Mouse (Mus musculus) embryonic fibroblast, embryonic 13.5 days (primary cell): ENCODE results near the gene Nectin2.

ENCODE experiments used
- CTCF ChIP-seq: IDR thresholded peaks from 2 replicates; pipeline ENCODE4 v1.5.1; 2011; ENCODE audit warnings: mild to moderate bottlenecking, control low read depth, low read length, moderate library complexity, borderline replicate concordance; ENCODE audit not compliant: insufficient read depth
- POLR2A ChIP-seq: IDR thresholded peaks from 2 replicates; pipeline ENCODE4 v1.6.1; 2011; ENCODE audit warnings: low read depth, mild to moderate bottlenecking, control low read depth, low read length, moderate library complexity

GRCm38 (mm10) chr7:19792701-19793630 lies 42.7 kb upstream of the Nectin2 start:
- TF ChIP-seq POLR2A, result no peak
- TF ChIP-seq CTCF, result no peak
